Mouse (Mus musculus): ENCODE data around the gene Pde4d.
A peak's percentile ranks its signal among the peaks of the same experiment; 100 is the strongest.

Gene Pde4d

GRCm38 (mm10) chr13:109639286-109639685 lies 1189.5 kb downstream of the Pde4d start:
- no peak for DNase-seq

- DNase-seq: no peak
Measured at GRCm38 (mm10) chr13:109641562-109641961, 1191.8 kb downstream of the Pde4d start.

GRCm38 (mm10) chr13:109643419-109643818 lies 1193.7 kb downstream of the Pde4d start:
- no peak for DNase-seq

GRCm38 (mm10) chr13:109644086-109644485 lies 1194.3 kb downstream of the Pde4d start:
- DNase-seq: no peak

- no peak for DNase-seq
Measured at GRCm38 (mm10) chr13:109645284-109645909, 1195.6 kb downstream of the Pde4d start.

GRCm38 (mm10) chr13:109645910-109646284 lies 1196.1 kb downstream of the Pde4d start:
- DNase-seq: no peak

- no peak for DNase-seq
Measured at GRCm38 (mm10) chr13:109646597-109647232, 1197.0 kb downstream of the Pde4d start.

- DNase-seq: no peak
Measured at GRCm38 (mm10) chr13:109647479-109648199, 1197.9 kb downstream of the Pde4d start.

GRCm38 (mm10) chr13:109648311-109648710 lies 1198.6 kb downstream of the Pde4d start:
- DNase-seq: no peak

GRCm38 (mm10) chr13:109651790-109652605 lies 1202.2 kb downstream of the Pde4d start:
- no peak for DNase-seq

- no peak for DNase-seq
Measured at GRCm38 (mm10) chr13:109652631-109653030, 1202.9 kb downstream of the Pde4d start.

- DNase-seq: no peak
Measured at GRCm38 (mm10) chr13:109655390-109655789, 1205.6 kb downstream of the Pde4d start.

GRCm38 (mm10) chr13:109659103-109659502 lies 1209.4 kb downstream of the Pde4d start:
- no peak for DNase-seq

GRCm38 (mm10) chr13:109661345-109661744 lies 1211.6 kb downstream of the Pde4d start:
- DNase-seq: no peak

GRCm38 (mm10) chr13:109662099-109662498 lies 1212.4 kb downstream of the Pde4d start:
- peak; percentile 63 for DNase-seq

- no peak for DNase-seq
Measured at GRCm38 (mm10) chr13:109662731-109663130, 1213.0 kb downstream of the Pde4d start.

- peak; percentile 60 for DNase-seq
Measured at GRCm38 (mm10) chr13:109664956-109665802, 1215.4 kb downstream of the Pde4d start.

GRCm38 (mm10) chr13:109665803-109666403 lies 1216.2 kb downstream of the Pde4d start:
- DNase-seq: no peak

GRCm38 (mm10) chr13:109669965-109670364 lies 1220.2 kb downstream of the Pde4d start:
- DNase-seq: peak; percentile 39

- DNase-seq: no peak
Measured at GRCm38 (mm10) chr13:109671589-109672347, 1222.0 kb downstream of the Pde4d start.

- no peak for DNase-seq
Measured at GRCm38 (mm10) chr13:109677047-109677446, 1227.3 kb downstream of the Pde4d start.

Data from kidney, postnatal 14 days (tissue).